Mouse (Mus musculus) induced T-regulatory cell, adult 2 months (primary cell): ENCODE measurements at regions not wholly inside any gene's neighbourhood (a gene's known extent, or its start where the extent isn't known, plus 50 kb on each side); places are given as distances from the start of the nearest gene placed in this dataset.
"Not testable (repeated sequence)": the region's sequence is repeated elsewhere in the genome, so short reads cannot be mapped to it uniquely, and the experiment has no call there.

Source experiments
- DNase-seq: peaks from one replicate; pipeline ENCODE4 v3.0.0-alpha.2; 2012; ENCODE audit warnings: low read depth

DNA sequence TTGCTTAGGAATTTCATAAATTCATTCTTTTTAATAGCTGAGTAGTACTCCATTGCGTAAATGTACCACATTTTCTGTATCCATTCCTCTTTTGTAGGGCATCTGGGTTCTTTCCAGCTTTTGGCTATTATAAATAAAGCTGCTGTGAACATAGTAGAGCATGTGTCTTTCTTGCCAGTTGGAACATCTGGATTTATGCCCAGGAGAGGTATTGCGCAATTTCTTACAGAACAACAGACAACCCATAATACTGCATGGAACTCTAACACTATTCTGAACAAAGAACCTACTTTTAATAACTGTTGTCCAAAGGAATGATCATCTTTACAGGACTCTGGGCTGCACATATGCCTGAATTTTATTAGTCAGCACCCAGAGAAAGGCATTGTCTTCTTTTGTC lies 373.4 kb downstream of the Casp12 start:
- not testable (repeated sequence) for DNase-seq

GRCm38 (mm10) chr9:5728843-5729242 lies 383.6 kb downstream of the Casp12 start:
- no peak for DNase-seq

DNA sequence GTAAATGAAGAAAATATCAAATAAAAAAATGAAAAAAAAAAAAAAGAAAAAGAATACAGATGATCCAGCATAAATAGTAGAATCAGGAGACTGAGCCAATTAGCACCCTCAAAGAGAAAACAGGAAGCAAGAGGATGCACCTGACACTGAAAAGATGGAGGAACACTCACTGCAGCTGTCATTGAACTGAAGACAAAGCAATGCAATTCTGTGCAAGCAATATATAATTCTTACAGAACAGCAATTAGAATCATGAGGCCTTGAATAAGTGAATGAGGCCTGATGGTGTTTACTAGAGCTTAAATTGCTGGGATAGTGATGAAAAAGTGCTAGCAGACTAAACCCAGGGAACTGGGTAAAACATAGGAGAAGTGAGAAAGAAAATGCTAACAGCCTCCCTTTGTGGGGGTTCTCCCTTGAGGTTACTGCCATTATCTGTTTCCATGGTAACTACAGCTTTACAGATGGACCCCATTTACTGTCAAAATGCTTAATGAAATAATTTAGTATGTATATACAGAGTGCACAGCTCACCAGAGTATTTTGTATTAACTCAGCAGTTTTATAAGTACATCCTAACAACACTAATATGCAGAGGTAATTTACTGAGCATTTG lies 407.6 kb downstream of the Casp12 start:
- DNase-seq: no peak

DNA sequence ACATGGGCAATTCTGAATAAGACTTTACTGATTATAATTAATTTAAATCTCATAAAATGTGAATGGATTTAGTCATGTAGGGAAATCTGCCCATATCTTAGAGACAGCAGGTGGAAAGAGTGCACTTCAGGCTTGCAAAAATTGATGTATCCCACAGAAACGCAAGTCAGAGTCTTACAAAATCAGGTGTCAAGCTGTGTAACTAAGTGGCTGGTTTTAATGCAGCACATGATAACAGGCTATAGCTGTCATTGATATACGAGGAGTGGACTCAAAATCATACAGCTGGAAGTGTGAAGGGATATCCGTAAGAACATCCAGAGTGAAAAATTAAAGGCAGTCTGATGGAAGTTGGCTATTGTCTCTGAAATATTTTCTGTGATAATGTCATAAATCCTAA lies 408.6 kb downstream of the Casp12 start:
- DNase-seq: no peak

- DNase-seq: no peak
Measured at GRCm38 (mm10) chr9:5761215-5761614, 407.2 kb upstream of the Pdgfd start.

- DNase-seq: no peak
Measured at GRCm38 (mm10) chr9:5769927-5770326, 398.5 kb upstream of the Pdgfd start.

- DNase-seq: no peak
Measured at GRCm38 (mm10) chr9:5771158-5771557, 397.2 kb upstream of the Pdgfd start.
